Mouse (Mus musculus) ES-Bruce4 (cell line): ENCODE measurements around the gene Rnf115. TPM values are rescaled to one million over a fixed set of nuclear protein-coding genes. Genes with fewer than 3 reads are reported as not detected.

Experiments used
- H3K27ac ChIP-seq: 2 replicates; pipeline ENCODE4 v1.5.1; 2012; ENCODE audit warnings: low read length, inconsistent platforms; ENCODE audit not compliant: insufficient read depth
- H3K27me3 ChIP-seq: 2 replicates; pipeline ENCODE4 v1.6.1; 2012; ENCODE audit warnings: mild to moderate bottlenecking, low read length, inconsistent platforms; ENCODE audit not compliant: control insufficient read depth, poor library complexity, insufficient read depth, severe bottlenecking
- H3K36me3 ChIP-seq: 2 replicates; pipeline ENCODE4 v1.6.1; 2012; ENCODE audit warnings: inconsistent platforms, mild to moderate bottlenecking, low read length, moderate library complexity; ENCODE audit not compliant: control insufficient read depth, poor library complexity, insufficient read depth, severe bottlenecking
- H3K4me1 ChIP-seq: one replicate; pipeline ENCODE4 v1.8.1; 2011; ENCODE audit warnings: low read length; ENCODE audit not compliant: control insufficient read depth, insufficient read depth
- H3K4me3 ChIP-seq: 2 replicates; pipeline ENCODE4 v1.5.1; 2011; ENCODE audit warnings: low read depth, mild to moderate bottlenecking, low read length
- H3K9ac ChIP-seq: 2 replicates; pipeline ENCODE4 v1.6.1; 2012; ENCODE audit warnings: low read depth, mild to moderate bottlenecking, inconsistent platforms; ENCODE audit not compliant: poor library complexity, severe bottlenecking
- H3K9me3 ChIP-seq: replicated peaks from 2 replicates; pipeline ENCODE4 v1.6.1; 2012; ENCODE audit warnings: mild to moderate bottlenecking, low read length, inconsistent platforms; ENCODE audit not compliant: control insufficient read depth, poor library complexity, insufficient read depth, severe bottlenecking
- CTCF ChIP-seq: IDR thresholded peaks from one replicate; pipeline ENCODE4 v1.8.1; 2011; ENCODE audit warnings: low read depth, low read length
- EP300 ChIP-seq: IDR thresholded peaks from 2 replicates; pipeline ENCODE4 v1.6.1; 2011; ENCODE audit warnings: low read depth, low read length; ENCODE audit not compliant: insufficient read depth
- POLR2A ChIP-seq: IDR thresholded peaks from one replicate; pipeline ENCODE4 v1.8.1; 2011; ENCODE audit warnings: low read length; ENCODE audit not compliant: insufficient read depth
- polyA plus RNA-seq: library from polyadenylated mRNA; stranded (reverse); fragments of >200 nt; gene quantifications from 2 replicates; pipeline ENCODE4 v1.2.4, GENCODE M21; 2011; ENCODE audit warnings: low read depth; ENCODE audit not compliant: missing spikeins, insufficient read depth, insufficient read length

Rnf115 gene
- polyA plus RNA-seq, 1 experiment, result 49.9 TPM

GRCm38 (mm10) chr3:96814342-96814741 is 86.9 kb downstream of the Rnf115 start:
- H3K9ac ChIP-seq, result no peak overlapping the region
- peaks cover 2% of the 10 kb centered on the region for H3K4me1 ChIP-seq
- H3K27me3 ChIP-seq, result no peaks in the 10 kb centered on the region
- no peaks in the 10 kb centered on the region for H3K9me3 ChIP-seq
- H3K27ac ChIP-seq, result no peak overlapping the region
- no peak overlapping the region for H3K4me3 ChIP-seq
- TF ChIP-seq POLR2A (no peak), CTCF (no peak), EP300 (no peak)
- H3K36me3 ChIP-seq, result no peaks in the 10 kb centered on the region

- H3K36me3 ChIP-seq, result no peaks in the 10 kb centered on the region
- H3K27me3 ChIP-seq, result no peaks in the 10 kb centered on the region
- H3K27ac ChIP-seq, result no peak overlapping the region
- H3K4me3 ChIP-seq, result no peak overlapping the region
- H3K9me3 ChIP-seq, result no peaks in the 10 kb centered on the region
- TF ChIP-seq EP300, result no peak
- no peak for TF ChIP-seq CTCF
- TF ChIP-seq POLR2A, result no peak
- H3K9ac ChIP-seq, result no peak overlapping the region
- no peaks in the 10 kb centered on the region for H3K4me1 ChIP-seq
Measured at GRCm38 (mm10) chr3:96820116-96820915, 92.9 kb downstream of the Rnf115 start.

GRCm38 (mm10) chr3:96821581-96821980 is 94.1 kb downstream of the Rnf115 start:
- Histone ChIP-seq H3K27me3 (no peaks in the 10 kb centered on the region), H3K27ac (no peak overlapping the region), H3K9ac (no peak overlapping the region), H3K9me3 (no peaks in the 10 kb centered on the region), H3K36me3 (no peaks in the 10 kb centered on the region), H3K4me3 (no peak overlapping the region), H3K4me1 (no peaks in the 10 kb centered on the region)
- TF ChIP-seq POLR2A (no peak), EP300 (no peak), CTCF (no peak)

- no peak overlapping the region for H3K9ac ChIP-seq
- H3K36me3 ChIP-seq, result no peaks in the 10 kb centered on the region
- no peaks in the 10 kb centered on the region for H3K9me3 ChIP-seq
- H3K27ac ChIP-seq, result no peak overlapping the region
- H3K4me1 ChIP-seq, result no peaks in the 10 kb centered on the region
- no peak for TF ChIP-seq POLR2A
- TF ChIP-seq EP300, result no peak
- no peak for TF ChIP-seq CTCF
- H3K27me3 ChIP-seq, result no peaks in the 10 kb centered on the region
- H3K4me3 ChIP-seq, result no peak overlapping the region
Measured at GRCm38 (mm10) chr3:96823701-96824100, 96.2 kb downstream of the Rnf115 start.

- H3K36me3 ChIP-seq, result no peaks in the 10 kb centered on the region
- no peaks in the 10 kb centered on the region for H3K9me3 ChIP-seq
- TF ChIP-seq POLR2A (no peak), EP300 (no peak), CTCF (no peak)
- H3K27ac ChIP-seq, result no peak overlapping the region
- H3K27me3 ChIP-seq, result no peaks in the 10 kb centered on the region
- peaks cover 1% of the 10 kb centered on the region for H3K4me1 ChIP-seq
- H3K9ac ChIP-seq, result no peak overlapping the region
- H3K4me3 ChIP-seq, result no peak overlapping the region
Measured at GRCm38 (mm10) chr3:96824614-96825013, 97.2 kb downstream of the Rnf115 start.

GRCm38 (mm10) chr3:96825261-96825660 is 97.8 kb downstream of the Rnf115 start:
- TF ChIP-seq CTCF (no peak), POLR2A (no peak), EP300 (no peak)
- H3K4me1 ChIP-seq, result peaks cover 1% of the 10 kb centered on the region
- no peaks in the 10 kb centered on the region for H3K36me3 ChIP-seq
- no peak overlapping the region for H3K4me3 ChIP-seq
- H3K9ac ChIP-seq, result no peak overlapping the region
- no peaks in the 10 kb centered on the region for H3K9me3 ChIP-seq
- H3K27me3 ChIP-seq, result no peaks in the 10 kb centered on the region
- no peak overlapping the region for H3K27ac ChIP-seq
